Mouse (Mus musculus) embryonic fibroblast, embryonic 13.5 days (primary cell): ENCODE data around the gene Slc9a3r2.

Experiments
- CTCF ChIP-seq: IDR thresholded peaks from 2 replicates; pipeline ENCODE4 v1.5.1; 2011; ENCODE audit warnings: mild to moderate bottlenecking, control low read depth, low read length, moderate library complexity, borderline replicate concordance; ENCODE audit not compliant: insufficient read depth
- POLR2A ChIP-seq: IDR thresholded peaks from 2 replicates; pipeline ENCODE4 v1.6.1; 2011; ENCODE audit warnings: low read depth, mild to moderate bottlenecking, control low read depth, low read length, moderate library complexity

DNA sequence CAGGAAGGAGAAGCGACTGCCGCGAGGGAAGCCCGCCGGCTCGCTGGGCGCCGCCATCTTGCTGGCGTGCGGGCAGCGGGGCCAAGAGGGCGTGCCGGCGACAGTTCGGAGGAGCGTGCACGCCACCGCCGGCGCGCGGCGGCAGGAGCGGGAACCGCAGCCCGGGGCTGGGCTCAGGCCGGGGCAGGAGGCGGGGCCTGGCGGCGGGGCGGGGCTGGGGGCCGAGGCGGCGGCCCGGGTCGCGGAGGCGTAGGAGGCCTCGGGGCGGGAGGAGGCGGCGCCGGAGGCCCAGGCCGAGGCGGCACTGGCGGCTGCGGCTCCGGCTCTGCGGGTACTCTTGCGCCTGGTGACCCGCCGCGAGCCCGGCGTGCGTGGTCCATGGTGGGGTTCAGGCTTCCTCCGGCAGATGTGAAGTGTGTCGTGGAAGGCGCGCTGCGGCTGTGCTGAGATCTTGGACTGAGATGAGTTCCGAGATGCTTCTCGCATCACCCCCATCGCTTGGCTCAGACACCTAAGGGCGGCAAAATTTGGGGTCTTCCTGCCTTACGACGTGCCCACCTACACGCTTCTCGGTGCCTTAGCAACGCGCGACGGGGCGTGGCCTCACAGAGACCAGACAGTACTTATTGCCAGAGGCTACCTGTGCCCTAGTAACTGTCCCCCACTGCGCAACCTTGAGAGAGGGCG, 46.0 kb upstream of the Slc9a3r2 start, which contains the start of the genes Gfer and Noxo1:
- TF ChIP-seq CTCF, result no peak
- peak; percentile 61 for TF ChIP-seq POLR2A
